Mouse (Mus musculus): ENCODE data around the gene Fancc. TPM values are rescaled to one million over a fixed set of nuclear protein-coding genes. Genes with fewer than 3 reads are reported as not detected.

Gene Fancc
- polyA plus RNA-seq, 1 experiment from 2014 or later = 18.1 TPM

GRCm38 (mm10) chr13:63326015-63326414 is 171.1 kb downstream of the Fancc start:
- no peak for ATAC-seq (ENCODE audit: low FRiP score, low TSS enrichment)
- 84% methylated on average over 2 of the region's 2 CpGs for WGBS

GRCm38 (mm10) chr13:63324978-63325848 is 171.9 kb downstream of the Fancc start:
- DNase-seq = no peak
- H3K4me2 ChIP-seq (ENCODE audit: low read length) = no peak overlapping the region
- no peak for ATAC-seq (ENCODE audit: low FRiP score, low TSS enrichment)
- H3K27ac ChIP-seq (replicated peaks; ENCODE audit: low read depth, low read length) = no peak overlapping the region
- WGBS = 86% methylated on average over 10 of the region's 10 CpGs
- no peaks in the 10 kb centered on the region for H3K27me3 ChIP-seq (ENCODE audit: control insufficient read depth, insufficient read depth, low read length)
- H3K4me3 ChIP-seq (replicated peaks; ENCODE audit: low read depth, low read length) = no peak overlapping the region
- H3K9me3 ChIP-seq (ENCODE audit: control insufficient read depth, low read length) = no peaks in the 10 kb centered on the region
- H3K9ac ChIP-seq (replicated peaks; ENCODE audit: low read length) = no peak overlapping the region
- no peaks in the 10 kb centered on the region for H3K36me3 ChIP-seq (ENCODE audit: control insufficient read depth, insufficient read depth, low read length)
- H3K4me1 ChIP-seq (ENCODE audit: control insufficient read depth, insufficient read depth, low read length) = no peaks in the 10 kb centered on the region

More at GRCm38 (mm10) chr13:63326015-63326414, 171.1 kb downstream of the Fancc start:
- H3K4me1 ChIP-seq (ENCODE audit: control insufficient read depth, insufficient read depth, low read length) = no peaks in the 10 kb centered on the region
- no peak overlapping the region for H3K27ac ChIP-seq (replicated peaks; ENCODE audit: low read depth, low read length)
- DNase-seq = no peak
- no peaks in the 10 kb centered on the region for H3K36me3 ChIP-seq (ENCODE audit: control insufficient read depth, insufficient read depth, low read length)
- H3K9ac ChIP-seq (replicated peaks; ENCODE audit: low read length) = no peak overlapping the region
- H3K4me2 ChIP-seq (ENCODE audit: low read length) = no peak overlapping the region
- H3K9me3 ChIP-seq (ENCODE audit: control insufficient read depth, low read length) = no peaks in the 10 kb centered on the region
- H3K4me3 ChIP-seq (replicated peaks; ENCODE audit: low read depth, low read length) = no peak overlapping the region
- H3K27me3 ChIP-seq (ENCODE audit: control insufficient read depth, insufficient read depth, low read length) = no peaks in the 10 kb centered on the region

- DNase-seq (no peak), ATAC-seq (ENCODE audit: low FRiP score, low TSS enrichment) (no peak)
- H3K4me2 ChIP-seq (ENCODE audit: low read length) = no peak overlapping the region
- H3K4me3 ChIP-seq (replicated peaks; ENCODE audit: low read depth, low read length) = no peak overlapping the region
- no peak overlapping the region for H3K27ac ChIP-seq (replicated peaks; ENCODE audit: low read depth, low read length)
- no peaks in the 10 kb centered on the region for H3K36me3 ChIP-seq (ENCODE audit: control insufficient read depth, insufficient read depth, low read length)
- WGBS = 88% methylated on average over 3 of the region's 3 CpGs
- no peaks in the 10 kb centered on the region for H3K4me1 ChIP-seq (ENCODE audit: control insufficient read depth, insufficient read depth, low read length)
- no peaks in the 10 kb centered on the region for H3K27me3 ChIP-seq (ENCODE audit: control insufficient read depth, insufficient read depth, low read length)
- no peak overlapping the region for H3K9ac ChIP-seq (replicated peaks; ENCODE audit: low read length)
- no peaks in the 10 kb centered on the region for H3K9me3 ChIP-seq (ENCODE audit: control insufficient read depth, low read length)
Observed at GRCm38 (mm10) chr13:63324311-63324710, 172.8 kb downstream of the Fancc start.

GRCm38 (mm10) chr13:63323286-63324075 is 173.6 kb downstream of the Fancc start:
- H3K9me3 ChIP-seq (ENCODE audit: control insufficient read depth, low read length) = no peaks in the 10 kb centered on the region
- H3K4me2 ChIP-seq (ENCODE audit: low read length) = no peak overlapping the region
- no peak for ATAC-seq (ENCODE audit: low FRiP score, low TSS enrichment)
- H3K27me3 ChIP-seq (ENCODE audit: control insufficient read depth, insufficient read depth, low read length) = no peaks in the 10 kb centered on the region
- WGBS = 84% methylated on average over 9 of the region's 9 CpGs
- no peaks in the 10 kb centered on the region for H3K4me1 ChIP-seq (ENCODE audit: control insufficient read depth, insufficient read depth, low read length)
- H3K9ac ChIP-seq (replicated peaks; ENCODE audit: low read length) = no peak overlapping the region
- H3K27ac ChIP-seq (replicated peaks; ENCODE audit: low read depth, low read length) = no peak overlapping the region
- no peak for DNase-seq
- H3K4me3 ChIP-seq (replicated peaks; ENCODE audit: low read depth, low read length) = no peak overlapping the region
- H3K36me3 ChIP-seq (ENCODE audit: control insufficient read depth, insufficient read depth, low read length) = no peaks in the 10 kb centered on the region

GRCm38 (mm10) chr13:63322756-63323155 is 174.3 kb downstream of the Fancc start:
- Histone ChIP-seq H3K9ac (replicated peaks; ENCODE audit: low read length) (no peak overlapping the region), H3K27ac (replicated peaks; ENCODE audit: low read depth, low read length) (no peak overlapping the region)
- no peak for DNase-seq

GRCm38 (mm10) chr13:63321689-63322088 is 175.4 kb downstream of the Fancc start:
- Histone ChIP-seq H3K9me3 (ENCODE audit: control insufficient read depth, low read length) (no peaks in the 10 kb centered on the region), H3K27ac (replicated peaks; ENCODE audit: low read depth, low read length) (no peak overlapping the region), H3K36me3 (ENCODE audit: control insufficient read depth, insufficient read depth, low read length) (peaks cover 7% of the 10 kb centered on the region; the same call in 1 of the 2 replicates), H3K9ac (replicated peaks; ENCODE audit: low read length) (no peak overlapping the region), H3K27me3 (ENCODE audit: control insufficient read depth, insufficient read depth, low read length) (no peaks in the 10 kb centered on the region), H3K4me3 (replicated peaks; ENCODE audit: low read depth, low read length) (no peak overlapping the region), H3K4me2 (ENCODE audit: low read length) (no peak overlapping the region), H3K4me1 (ENCODE audit: control insufficient read depth, insufficient read depth, low read length) (no peaks in the 10 kb centered on the region)
- ATAC-seq (ENCODE audit: low FRiP score, low TSS enrichment) (no peak), DNase-seq (no peak)
- WGBS = 65% methylated on average over 5 of the region's 5 CpGs

More at GRCm38 (mm10) chr13:63322756-63323155, 174.3 kb downstream of the Fancc start:
- Histone ChIP-seq H3K36me3 (ENCODE audit: control insufficient read depth, insufficient read depth, low read length) (no peaks in the 10 kb centered on the region), H3K4me1 (ENCODE audit: control insufficient read depth, insufficient read depth, low read length) (no peaks in the 10 kb centered on the region), H3K27me3 (ENCODE audit: control insufficient read depth, insufficient read depth, low read length) (no peaks in the 10 kb centered on the region), H3K4me2 (ENCODE audit: low read length) (no peak overlapping the region), H3K9me3 (ENCODE audit: control insufficient read depth, low read length) (no peaks in the 10 kb centered on the region), H3K4me3 (replicated peaks; ENCODE audit: low read depth, low read length) (no peak overlapping the region)
- no peak for ATAC-seq (ENCODE audit: low FRiP score, low TSS enrichment)
- WGBS = 75% methylated on average over 6 of the region's 6 CpGs

GRCm38 (mm10) chr13:63319814-63320213 is 177.3 kb downstream of the Fancc start:
- Histone ChIP-seq H3K27me3 (ENCODE audit: control insufficient read depth, insufficient read depth, low read length) (no peaks in the 10 kb centered on the region), H3K9ac (replicated peaks; ENCODE audit: low read length) (no peak overlapping the region), H3K36me3 (ENCODE audit: control insufficient read depth, insufficient read depth, low read length) (peaks cover 7% of the 10 kb centered on the region; the same call in 1 of the 2 replicates), H3K4me2 (ENCODE audit: low read length) (no peak overlapping the region), H3K27ac (replicated peaks; ENCODE audit: low read depth, low read length) (no peak overlapping the region), H3K4me3 (replicated peaks; ENCODE audit: low read depth, low read length) (no peak overlapping the region), H3K4me1 (ENCODE audit: control insufficient read depth, insufficient read depth, low read length) (no peaks in the 10 kb centered on the region), H3K9me3 (ENCODE audit: control insufficient read depth, low read length) (no peaks in the 10 kb centered on the region)
- 95% methylated on average over 7 of the region's 7 CpGs for WGBS
- DNase-seq = no peak
- ATAC-seq (ENCODE audit: low FRiP score, low TSS enrichment) = no peak

- DNase-seq (peak; percentile 28), ATAC-seq (ENCODE audit: low FRiP score, low TSS enrichment) (no peak)
- 66% methylated on average over 7 of the region's 7 CpGs for WGBS
- no peak overlapping the region for H3K4me3 ChIP-seq (replicated peaks; ENCODE audit: low read depth, low read length)
- no peaks in the 10 kb centered on the region for H3K27me3 ChIP-seq (ENCODE audit: control insufficient read depth, insufficient read depth, low read length)
- peaks cover 7% of the 10 kb centered on the region; the same call in 1 of the 2 replicates for H3K36me3 ChIP-seq (ENCODE audit: control insufficient read depth, insufficient read depth, low read length)
- no peak overlapping the region for H3K27ac ChIP-seq (replicated peaks; ENCODE audit: low read depth, low read length)
- H3K9ac ChIP-seq (replicated peaks; ENCODE audit: low read length) = no peak overlapping the region
- H3K4me1 ChIP-seq (ENCODE audit: control insufficient read depth, insufficient read depth, low read length) = no peaks in the 10 kb centered on the region
- no peaks in the 10 kb centered on the region for H3K9me3 ChIP-seq (ENCODE audit: control insufficient read depth, low read length)
- no peak overlapping the region for H3K4me2 ChIP-seq (ENCODE audit: low read length)
Observed at GRCm38 (mm10) chr13:63317681-63318104, 179.4 kb downstream of the Fancc start.
